Mouse (Mus musculus): Measurements from ENCODE around the gene Rasal1.

Rasal1 gene

DNA sequence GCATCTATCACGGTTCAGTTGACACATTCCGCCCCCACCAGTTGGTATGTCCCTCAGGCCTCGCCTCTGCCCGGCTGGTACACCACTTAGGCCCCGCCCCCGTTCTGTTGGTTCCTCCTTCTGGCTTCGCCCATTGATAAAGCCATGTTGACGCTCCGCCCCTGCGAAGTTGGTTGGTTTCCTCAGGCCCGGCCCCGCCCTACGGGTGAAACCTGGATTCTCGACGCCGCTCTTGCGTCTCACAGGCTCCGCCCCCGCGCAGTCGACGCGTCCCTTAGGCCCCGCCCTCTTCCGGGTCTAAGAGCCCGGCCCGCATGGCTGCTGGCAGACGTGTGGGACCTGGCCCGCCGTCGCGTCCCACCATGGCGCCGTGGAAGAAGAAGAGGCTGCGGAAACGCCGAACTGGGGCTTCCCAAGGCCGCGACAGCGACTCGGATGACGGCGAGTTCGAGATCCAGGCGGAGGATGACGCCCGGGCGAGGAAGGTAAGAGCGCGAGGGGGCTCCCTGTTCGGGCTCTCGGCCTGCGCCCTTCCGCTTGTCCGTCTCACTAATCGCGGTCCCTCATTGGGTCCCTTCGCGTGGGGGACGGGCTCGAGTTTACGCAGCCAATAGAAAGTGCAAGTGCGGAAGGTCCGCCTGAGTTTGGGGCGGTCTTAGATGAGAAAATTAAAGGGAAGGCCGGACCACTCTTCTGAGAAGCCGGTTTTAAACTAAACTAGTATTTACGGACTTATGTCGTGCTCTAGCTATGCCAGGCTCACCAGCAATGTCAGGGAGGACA is 35.6 kb upstream of the Rasal1 start:
- ChIA-PET CTCF (interaction anchor here in 3 of 4 experiments (0.6 to 1.7 kb wide), 17 partner anchors 8 to 342 kb away, joined by 3 to 12 read pairs (median 3); partner anchors contain the start of gene Plbd2 (in 1 of the 3)), POLR2A (interaction anchor here in 3 of 4 experiments (0.5 to 2.8 kb wide), 46 partner anchors 8 to 434 kb away, joined by 3 to 15 read pairs (median 4); partner anchors contain the start of genes Slc8b1 (in 2 of the 3), Cfap73 (in 1 of the 3), Iqcd (in 1 of the 3) and Rasal1 (in 1 of the 3))

DNA sequence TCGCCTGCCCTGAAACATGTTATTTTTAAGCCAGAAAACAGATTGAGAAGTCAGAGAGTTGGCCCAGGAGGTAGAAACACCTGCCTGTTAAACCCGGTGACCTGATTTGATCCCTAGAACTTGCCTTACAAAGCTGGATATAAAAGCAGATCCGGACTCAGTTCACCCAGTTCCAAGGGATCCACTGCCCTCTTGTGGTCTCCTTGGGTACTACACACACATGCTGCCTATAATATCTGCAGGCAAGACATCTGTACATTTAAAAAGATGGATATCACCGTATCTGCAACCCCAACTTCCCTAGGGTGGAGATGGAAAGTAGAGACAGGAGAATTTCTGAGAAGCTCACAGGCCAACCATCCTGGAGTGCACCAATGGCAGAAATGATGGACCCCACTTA is 32.7 kb upstream of the Rasal1 start:
- ChIA-PET POLR2A (interaction anchor here in 3 of 4 experiments (0.6 to 2.4 kb wide), 21 partner anchors 8 to 200 kb away, joined by 3 to 16 read pairs (median 4); partner anchors contain the start of gene Cfap73 (in 1 of the 3)), CTCF (interaction anchor here (0.6 to 8.6 kb wide), 31 partner anchors 10 to 273 kb away, joined by 3 to 214 read pairs (median 4); partner anchors contain the start of genes Cfap73 (in 1 of the 4), Iqcd (in 1 of the 4), Rasal1 (in 1 of the 4) and Tpcn1 (in 1 of the 4))

DNA sequence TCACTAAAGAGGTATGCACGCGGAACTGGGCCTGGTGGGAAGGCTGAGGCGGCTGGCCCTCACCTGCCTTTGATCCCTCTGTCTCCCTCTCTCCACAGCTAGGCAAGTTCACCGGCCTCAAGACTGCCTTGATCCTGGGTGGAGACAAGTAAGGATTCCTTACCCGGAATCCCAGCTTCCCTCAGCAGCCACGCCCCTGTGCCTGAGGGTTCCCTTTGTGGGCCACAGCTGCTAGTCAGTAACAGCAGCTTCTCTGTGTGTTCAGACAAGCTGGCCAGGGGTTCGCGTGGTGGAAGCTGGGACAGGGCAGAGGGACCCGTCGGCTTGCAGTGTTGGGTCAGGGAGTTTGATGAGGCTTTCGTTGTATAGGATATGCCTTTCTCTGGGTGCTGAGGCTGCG is 29.8 kb upstream of the Rasal1 start:
- ChIA-PET POLR2A (interaction anchor here in 3 of 4 experiments (0.6 to 4.8 kb wide), 31 partner anchors 8 to 164 kb away, joined by 3 to 32 read pairs (median 4); partner anchors contain the start of genes Slc8b1 (in 2 of the 3), Oas2 (in 1 of the 3) and Rasal1 (in 1 of the 3)), CTCF (interaction anchor here (0.5 to 8.6 kb wide), 81 partner anchors 9 to 556 kb away, joined by 3 to 214 read pairs (median 4); partner anchors contain the start of genes Rasal1 (in 3 of the 4), Cfap73 (in 2 of the 4), Iqcd (in 2 of the 4) and Oas2 (in 1 of the 4))

DNA sequence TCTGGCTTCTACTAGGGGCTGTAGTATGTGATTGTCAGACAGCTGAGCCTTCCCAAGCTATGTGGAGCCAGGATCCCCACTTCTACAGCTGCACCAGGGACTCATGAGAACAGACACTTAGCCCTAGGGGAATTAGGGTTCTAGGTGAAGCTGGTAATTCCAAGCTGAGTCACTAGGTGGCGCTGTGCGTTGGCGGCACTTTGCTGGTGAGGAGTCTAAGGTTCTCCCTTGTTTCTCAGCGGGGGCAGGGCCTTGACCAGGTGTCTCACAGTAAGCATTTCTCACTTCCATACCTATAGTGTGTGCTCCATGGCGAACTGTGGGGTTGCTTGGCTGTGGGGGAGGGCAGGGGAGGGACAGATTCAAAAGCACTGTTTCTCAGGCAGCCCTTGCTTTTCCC is 29.4 kb upstream of the Rasal1 start:
- ChIA-PET CTCF (interaction anchor here (0.6 to 8.6 kb wide), 82 partner anchors 9 to 556 kb away, joined by 3 to 214 read pairs (median 5); partner anchors contain the start of genes Rasal1 (in 3 of the 4), Cfap73 (in 2 of the 4), Iqcd (in 2 of the 4) and Oas2 (in 2 of the 4)), POLR2A (interaction anchor here in 3 of 4 experiments (0.5 to 4.8 kb wide), 33 partner anchors 8 to 177 kb away, joined by 3 to 32 read pairs (median 4); partner anchors contain the start of genes Rasal1 (in 2 of the 3), Slc8b1 (in 2 of the 3) and Oas2 (in 1 of the 3))

DNA sequence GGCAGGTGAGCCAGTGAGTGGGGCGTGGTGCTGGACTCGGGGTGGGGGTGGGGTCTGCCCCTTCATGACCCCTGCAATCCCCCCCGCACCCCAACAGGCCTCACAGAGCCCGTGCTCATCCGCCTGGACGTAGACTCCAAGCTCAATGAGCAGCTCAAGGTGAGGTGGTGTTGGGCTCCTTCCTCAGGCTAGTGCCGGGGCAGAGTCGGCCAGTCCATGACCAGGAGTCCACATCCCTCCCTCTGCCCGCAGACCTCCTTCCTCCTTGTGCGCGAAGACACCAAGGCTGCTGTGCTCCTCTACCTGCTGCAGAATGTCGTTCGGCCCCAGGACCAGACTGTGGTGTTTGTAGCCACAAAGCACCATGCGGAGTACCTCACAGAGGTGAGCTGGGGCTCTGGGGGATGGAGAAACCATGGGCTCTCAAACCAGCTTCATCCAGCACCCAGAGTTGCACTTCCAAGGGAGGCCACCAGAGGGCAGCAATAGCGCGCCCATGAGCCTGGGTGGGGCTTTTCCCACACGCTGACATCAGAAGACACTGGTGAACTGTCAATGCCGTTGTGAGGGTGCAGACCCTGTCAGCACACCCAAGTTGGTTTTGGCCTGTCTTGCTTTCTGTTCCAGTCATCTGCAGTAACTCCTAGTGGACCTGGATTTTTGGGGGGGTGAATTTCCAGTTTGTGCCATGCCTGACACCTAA is 28.1 kb upstream of the Rasal1 start:
- CTCF ChIA-PET: interaction anchor here (0.5 to 8.6 kb wide), 110 partner anchors 9 to 1484 kb away, joined by 3 to 214 read pairs (median 5); partner anchors contain the start of genes Rasal1 (in 3 of the 4), Cfap73 (in 2 of the 4), Oas1c (in 2 of the 4) and Oas2 (in 2 of the 4)
- POLR2A ChIA-PET: interaction anchor here (0.5 to 4.8 kb wide), 39 partner anchors 10 to 980 kb away, joined by 3 to 32 read pairs (median 5); partner anchors contain the start of genes Oas2 (in 2 of the 4) and Rasal1 (in 1 of the 4)

DNA sequence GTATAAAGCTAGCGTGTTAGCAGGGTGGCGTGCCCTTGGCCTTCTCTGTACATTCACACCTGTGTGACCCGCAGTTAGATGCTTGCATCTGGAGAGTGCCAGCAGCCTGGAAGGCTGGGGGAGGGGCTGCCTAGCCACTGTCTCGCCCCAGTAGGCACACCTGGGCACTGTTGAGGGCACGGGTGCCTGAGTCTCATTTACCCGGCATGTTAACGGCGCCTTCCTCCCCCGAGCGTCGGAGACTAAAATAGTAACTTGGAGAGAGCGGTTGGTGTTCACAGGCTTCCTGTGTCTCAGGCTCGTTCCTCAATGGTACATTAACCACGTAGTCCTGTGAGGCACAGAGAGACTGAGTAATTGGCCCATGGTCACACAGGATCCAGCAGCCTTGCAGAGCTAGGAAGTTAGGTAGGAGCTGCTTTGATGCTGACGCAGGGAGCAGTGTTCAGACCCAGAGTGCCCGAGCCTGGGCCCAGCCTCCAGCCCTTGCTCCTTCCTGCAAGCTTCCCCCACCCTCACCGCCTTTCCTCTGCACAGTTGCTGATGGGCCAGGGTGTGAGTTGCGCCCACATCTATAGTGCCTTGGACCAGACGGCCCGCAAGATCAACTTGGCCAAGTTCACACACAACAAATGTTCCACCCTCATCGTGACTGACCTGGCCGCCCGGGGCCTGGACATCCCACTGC is 27.4 kb upstream of the Rasal1 start:
- CTCF ChIA-PET: interaction anchor here (0.5 to 8.6 kb wide), 79 partner anchors 8 to 286 kb away, joined by 3 to 214 read pairs (median 6); partner anchors contain the start of genes Rasal1 (in 3 of the 4), Cfap73 (in 2 of the 4), Oas1a (in 2 of the 4) and Oas1c (in 2 of the 4)
- POLR2A ChIA-PET: interaction anchor here (0.5 to 4.8 kb wide), 40 partner anchors 8 to 160 kb away, joined by 3 to 32 read pairs (median 5); partner anchors contain the start of genes Oas2 (in 2 of the 4) and Rasal1 (in 1 of the 4)

DNA sequence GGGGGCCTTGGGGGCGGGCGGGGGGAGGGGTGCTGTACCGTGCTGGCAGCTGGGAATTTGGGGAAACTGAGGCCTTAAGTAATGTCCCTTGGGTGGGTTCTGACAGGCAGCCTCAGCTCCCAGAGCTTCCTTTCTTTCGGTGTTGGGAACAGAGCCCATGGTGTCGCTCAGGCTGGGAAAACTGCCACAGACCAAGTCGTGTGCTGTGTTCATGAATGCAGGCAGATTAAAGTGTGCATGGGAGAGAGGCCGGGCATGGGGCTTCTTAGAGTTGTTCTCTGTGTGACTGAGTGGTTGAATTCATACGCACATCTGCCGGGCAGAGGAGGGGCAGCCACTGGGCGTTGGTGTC is 26.8 kb upstream of the Rasal1 start:
- POLR2A ChIA-PET: interaction anchor here in 3 of 4 experiments (0.7 to 4.8 kb wide), 24 partner anchors 8 to 321 kb away, joined by 3 to 32 read pairs (median 4); partner anchors contain the start of genes Oas2 (in 1 of the 3) and Rasal1 (in 1 of the 3)

DNA sequence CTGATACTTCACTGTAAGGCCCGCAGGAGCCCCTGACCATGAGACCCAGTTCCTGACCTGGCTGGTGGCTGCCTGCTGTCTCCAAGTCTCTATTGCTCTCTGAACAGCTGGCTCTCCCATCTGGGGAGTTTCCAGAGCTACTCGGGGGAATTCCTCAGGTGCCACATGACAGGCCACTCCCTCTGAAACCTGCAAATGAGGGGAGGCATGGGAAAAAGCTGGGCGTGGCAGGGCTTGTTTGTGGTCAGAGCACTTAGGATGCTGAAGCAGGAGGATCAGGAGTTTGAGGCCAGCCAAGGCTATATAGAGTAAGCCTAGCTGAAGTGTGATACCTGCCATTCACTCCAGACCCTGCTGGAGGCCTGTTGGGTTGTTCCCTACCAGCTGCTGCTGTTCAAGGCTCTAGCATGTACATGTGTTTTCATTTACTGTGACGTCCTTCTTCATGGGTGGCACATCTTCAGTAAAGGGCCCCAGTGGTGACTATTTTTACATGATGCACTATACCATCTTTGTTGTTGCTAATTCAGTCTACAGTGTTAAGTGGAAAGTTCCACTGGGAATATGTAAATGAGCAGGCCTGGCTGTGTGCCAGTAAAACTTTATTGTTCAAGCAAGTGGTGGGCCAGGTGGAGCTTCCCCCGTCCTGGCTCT is 26.3 kb upstream of the Rasal1 start:
- ChIA-PET CTCF (interaction anchor here (0.5 to 8.6 kb wide), 24 partner anchors 9 to 194 kb away, joined by 3 to 214 read pairs (median 8); partner anchors contain the start of genes Rasal1 (in 3 of the 4) and Cfap73 (in 2 of the 4)), POLR2A (interaction anchor here in 3 of 4 experiments (0.7 to 4.8 kb wide), 18 partner anchors 9 to 321 kb away, joined by 3 to 32 read pairs (median 4); partner anchors contain the start of gene Rasal1 (in 1 of the 3))

More for the DNA sequence above, 26.8 kb upstream of the Rasal1 start:
- CTCF ChIA-PET: interaction anchor here (0.5 to 8.6 kb wide), 39 partner anchors 8 to 285 kb away, joined by 3 to 214 read pairs (median 7); partner anchors contain the start of genes Rasal1 (in 3 of the 4), Cfap73 (in 2 of the 4), Oas1a (in 1 of the 4) and Oas1e (in 1 of the 4)

DNA sequence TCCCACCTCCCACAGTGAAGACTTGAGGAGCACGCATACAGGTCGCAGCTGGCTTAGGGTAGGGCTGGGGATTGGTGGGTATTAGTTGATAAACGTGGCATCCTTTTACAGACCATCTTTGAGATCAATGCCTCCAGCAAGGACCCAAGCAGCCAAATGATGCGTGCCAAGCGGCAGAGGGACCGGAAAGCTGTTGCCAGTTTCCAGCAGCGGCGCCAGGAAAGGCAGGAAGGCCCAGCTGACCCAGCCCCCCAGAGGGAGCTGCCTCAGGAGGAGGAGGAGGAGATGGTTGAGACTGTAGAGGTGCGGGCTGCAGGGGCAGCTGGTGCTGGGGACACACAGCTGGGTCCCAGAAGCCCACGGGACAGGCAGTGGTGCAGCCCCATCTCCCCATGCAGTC is 24.2 kb upstream of the Rasal1 start:
- POLR2A ChIA-PET: interaction anchor here in 1 of 4 experiments (0.8 to 1.2 kb wide), 5 partner anchors 9 to 111 kb away, joined by 3 to 6 read pairs (median 3); no protein-coding TSS in a partner anchor
- CTCF ChIA-PET: interaction anchor here in 2 of 4 experiments (1.0 to 2.3 kb wide), 3 partner anchors 9 to 25 kb away, joined by 3 to 12 read pairs (median 3); no protein-coding TSS in a partner anchor

DNA sequence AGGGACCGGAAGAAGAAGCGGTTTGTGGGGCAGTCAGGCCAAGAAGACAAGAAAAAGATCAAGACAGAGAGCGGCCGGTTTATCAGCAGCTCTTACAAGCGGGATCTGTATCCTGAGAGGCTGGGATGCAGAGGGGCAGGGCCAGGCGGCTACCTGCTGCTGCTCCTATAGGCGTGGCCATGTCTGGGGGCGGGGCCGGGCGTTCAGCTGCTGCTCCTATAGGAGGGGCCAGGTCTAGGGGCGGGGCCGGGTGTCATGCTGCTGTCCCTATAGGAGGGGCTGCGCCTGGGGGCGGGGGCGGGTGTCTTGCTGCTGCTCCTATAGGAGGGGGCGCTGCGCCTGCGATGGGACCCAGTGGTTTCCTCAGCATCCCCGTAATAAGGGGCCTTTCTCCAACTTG is 22.2 kb upstream of the Rasal1 start:
- POLR2A ChIA-PET: interaction anchor here (0.6 to 2.7 kb wide), 39 partner anchors 7 to 366 kb away, joined by 3 to 16 read pairs (median 3); partner anchors contain the start of genes Tpcn1 (in 2 of the 4), Iqcd (in 1 of the 4), Oas1c (in 1 of the 4) and Plbd2 (in 1 of the 4)
- CTCF ChIA-PET: interaction anchor here (0.5 to 9.3 kb wide), 39 partner anchors 7 to 1817 kb away, joined by 3 to 55 read pairs (median 4); partner anchors contain the start of gene Rasal1 (in 2 of the 4)

DNA sequence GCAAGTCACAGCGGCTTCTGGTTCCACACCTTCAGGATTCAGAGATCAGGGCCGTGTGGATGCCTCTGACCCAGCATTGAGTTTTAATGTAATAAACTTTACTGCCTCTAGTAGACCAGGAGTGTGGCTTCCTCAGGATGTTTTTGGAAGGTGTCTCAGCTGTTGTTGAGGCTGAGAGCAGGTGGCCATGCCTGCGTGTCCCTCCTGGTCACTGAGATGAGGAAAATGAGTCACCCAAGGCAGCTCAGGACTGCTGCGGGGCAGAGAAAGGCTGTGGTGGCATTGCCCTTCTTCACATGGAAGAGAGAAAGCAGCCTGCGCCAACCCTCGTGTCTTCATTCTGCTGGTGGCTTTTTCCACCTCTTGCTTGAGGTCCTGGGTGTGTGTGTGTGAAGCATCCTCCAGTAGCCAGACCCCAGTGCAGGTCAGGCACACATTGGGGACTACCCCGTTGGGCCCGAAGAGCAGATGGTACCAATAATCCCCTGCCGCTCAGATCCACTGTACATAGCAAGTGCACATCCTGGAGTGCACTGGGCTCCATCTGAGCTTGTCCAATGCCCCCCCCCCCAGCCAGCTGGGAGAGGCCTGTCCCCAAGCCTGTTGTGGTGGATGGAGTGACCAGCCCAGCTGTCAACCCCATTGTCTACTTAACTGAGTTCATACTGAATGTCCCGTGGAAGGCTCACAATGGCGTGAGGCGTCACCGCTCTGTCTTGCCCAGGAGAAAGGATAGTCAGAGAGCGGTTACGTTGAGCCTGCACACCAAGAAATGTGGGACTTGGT is 20.9 kb upstream of the Rasal1 start:
- POLR2A ChIA-PET: interaction anchor here in 3 of 4 experiments (0.5 to 2.7 kb wide), 16 partner anchors 9 to 154 kb away, joined by 3 to 16 read pairs (median 4); partner anchors contain the start of genes Rasal1 (in 1 of the 3) and Tpcn1 (in 1 of the 3)
- CTCF ChIA-PET: interaction anchor here in 3 of 4 experiments (0.7 to 9.3 kb wide), 8 partner anchors 9 to 135 kb away, joined by 3 to 55 read pairs (median 6); partner anchors contain the start of gene Rasal1 (in 2 of the 3)

DNA sequence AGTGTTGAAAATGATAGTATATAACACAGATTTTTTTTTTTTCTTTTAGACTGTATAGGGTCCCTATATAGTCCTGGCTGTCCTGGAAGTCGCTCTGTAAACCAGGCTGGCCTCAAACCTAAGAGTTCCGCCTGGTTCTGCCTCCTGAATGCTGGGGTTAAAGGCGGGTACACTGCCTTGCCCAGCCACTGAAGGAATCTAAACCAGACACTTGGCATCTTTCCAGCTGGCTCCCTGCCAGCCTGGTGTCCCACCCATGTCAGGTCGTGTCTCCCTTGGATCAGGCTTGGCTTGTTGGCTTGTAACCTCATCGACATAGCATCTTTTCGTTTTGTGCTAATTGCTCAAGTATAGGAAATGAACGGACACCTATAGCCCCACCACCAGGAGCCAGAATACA is 20.0 kb upstream of the Rasal1 start:
- CTCF ChIA-PET: interaction anchor here in 2 of 4 experiments (0.7 to 9.3 kb wide), 4 partner anchors 8 to 86 kb away, joined by 3 to 93 read pairs (median 31); no protein-coding TSS in a partner anchor
- POLR2A ChIA-PET: interaction anchor here in 1 of 4 experiments (1.3 to 2.7 kb wide), 2 partner anchors 12 to 15 kb away, joined by 3 to 16 read pairs; no protein-coding TSS in a partner anchor

DNA sequence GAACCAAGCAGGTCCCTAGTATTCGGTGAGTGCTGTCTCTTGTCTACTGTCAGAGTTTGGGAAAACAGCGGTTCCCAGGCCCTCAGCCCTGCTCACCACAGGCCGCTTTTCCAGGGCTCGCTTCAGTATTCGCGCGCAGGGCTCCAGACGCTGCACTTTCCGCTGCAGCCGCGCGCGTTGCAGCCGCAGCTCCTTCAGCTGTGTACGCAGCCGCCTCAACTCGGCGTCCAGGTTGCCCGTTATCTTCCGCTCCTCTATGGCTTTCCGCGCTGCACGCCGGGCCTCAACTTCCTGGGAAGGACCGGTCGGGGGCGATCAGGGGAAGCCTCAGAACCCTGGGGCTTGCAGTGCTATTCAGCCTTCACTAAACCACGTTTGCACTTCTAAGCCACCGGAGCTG is 17.5 kb upstream of the Rasal1 start:
- ChIA-PET POLR2A (interaction anchor here in 2 of 4 experiments (0.9 to 3.0 kb wide), 17 partner anchors 10 to 137 kb away, joined by 3 to 24 read pairs (median 4); no protein-coding TSS in a partner anchor), CTCF (interaction anchor here (0.6 to 9.3 kb wide), 19 partner anchors 9 to 191 kb away, joined by 3 to 93 read pairs (median 4); partner anchors contain the start of gene Rasal1 (in 1 of the 4))

DNA sequence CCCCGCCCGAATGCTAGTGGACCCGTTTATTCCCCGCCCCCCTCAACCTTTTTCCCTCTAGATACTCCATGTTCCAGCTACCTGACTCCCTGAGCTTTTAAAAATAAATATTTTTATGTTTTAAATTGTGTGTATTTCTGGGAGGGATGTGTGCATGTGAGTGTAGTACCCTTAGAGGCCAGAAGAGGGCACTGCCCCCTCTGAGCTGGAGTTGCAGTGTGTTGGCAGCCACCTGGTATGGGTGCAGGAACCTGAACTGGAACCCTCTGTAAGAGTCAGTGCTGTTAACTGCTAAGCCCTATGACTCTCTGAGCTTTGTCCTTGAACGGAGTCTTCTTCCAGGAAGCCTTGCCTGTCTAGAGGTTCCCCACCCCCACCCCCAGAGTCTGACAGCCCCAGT is 16.7 kb upstream of the Rasal1 start:
- ChIA-PET CTCF (interaction anchor here (0.6 to 9.3 kb wide), 32 partner anchors 10 to 1072 kb away, joined by 3 to 93 read pairs (median 4); partner anchors contain the start of gene Rasal1 (in 1 of the 4)), POLR2A (interaction anchor here in 2 of 4 experiments (0.7 to 3.0 kb wide), 22 partner anchors 10 to 136 kb away, joined by 3 to 24 read pairs (median 4); no protein-coding TSS in a partner anchor)
